Mouse (Mus musculus) bone marrow macrophage, adult 2 months (primary cell): Measurements from ENCODE around the gene Slc38a1. TPM values are rescaled to one million over a fixed set of nuclear protein-coding genes. Genes with fewer than 3 reads are reported as not detected.

Experiments
- H3K27ac ChIP-seq: 2 replicates; pipeline ENCODE4 v1.5.1; 2012; ENCODE audit warnings: low read depth, low read length; ENCODE audit not compliant: insufficient read depth
- H3K4me1 ChIP-seq: 2 replicates; pipeline ENCODE4 v1.6.1; 2012; ENCODE audit warnings: low read length; ENCODE audit not compliant: control insufficient read depth, insufficient read depth
- H3K4me3 ChIP-seq: 2 replicates; pipeline ENCODE4 v1.5.1; 2012; ENCODE audit warnings: mild to moderate bottlenecking, low read length, moderate library complexity; ENCODE audit not compliant: insufficient read depth
- CTCF ChIP-seq: IDR thresholded peaks from 2 replicates; pipeline ENCODE4 v1.5.1; 2012; ENCODE audit warnings: low read depth, mild to moderate bottlenecking, low read length, moderate library complexity
- POLR2A ChIP-seq: IDR thresholded peaks from 2 replicates; pipeline ENCODE4 v1.6.1; 2012; ENCODE audit warnings: mild to moderate bottlenecking, low read depth, low read length, borderline replicate concordance
- polyA plus RNA-seq: library from polyadenylated mRNA; stranded (reverse); fragments of >200 nt; gene quantifications from 2 replicates; pipeline ENCODE4 v1.2.4, GENCODE M21; 2012; ENCODE audit not compliant: missing spikeins, insufficient read depth, insufficient read length

The Slc38a1 gene
- polyA plus RNA-seq, 1 experiment, result 31.5 TPM

GRCm38 (mm10) chr15:96622376-96622775 is 20.3 kb downstream of the Slc38a1 start:
- H3K4me3 ChIP-seq, result no peak overlapping the region
- TF ChIP-seq CTCF (no peak), POLR2A (no peak)
- H3K27ac ChIP-seq, result no peak overlapping the region

GRCm38 (mm10) chr15:96621686-96622085 is 21.0 kb downstream of the Slc38a1 start:
- TF ChIP-seq POLR2A (no peak), CTCF (no peak)
- H3K4me1 ChIP-seq, result peaks cover 14% of the 10 kb centered on the region
- H3K4me3 ChIP-seq, result no peak overlapping the region
- H3K27ac ChIP-seq, result no peak overlapping the region

More at GRCm38 (mm10) chr15:96622376-96622775, 20.3 kb downstream of the Slc38a1 start:
- peaks cover 21% of the 10 kb centered on the region for H3K4me1 ChIP-seq

- TF ChIP-seq CTCF (no peak), POLR2A (no peak)
- H3K4me3 ChIP-seq, result no peak overlapping the region
- no peak overlapping the region for H3K27ac ChIP-seq
- H3K4me1 ChIP-seq, result peaks cover 12% of the 10 kb centered on the region
These were observed 25.2 kb downstream of the Slc38a1 start for GRCm38 (mm10) chr15:96617555-96617954.

- Histone ChIP-seq H3K27ac (no peak overlapping the region), H3K4me3 (no peak overlapping the region), H3K4me1 (no peaks in the 10 kb centered on the region)
- TF ChIP-seq CTCF, result no peak
- no peak for TF ChIP-seq POLR2A
These were observed 34.0 kb downstream of the Slc38a1 start for GRCm38 (mm10) chr15:96608671-96609070.

GRCm38 (mm10) chr15:96607422-96607821 is 35.3 kb downstream of the Slc38a1 start:
- Histone ChIP-seq H3K4me3 (no peak overlapping the region), H3K27ac (no peak overlapping the region)
- no peak for TF ChIP-seq CTCF
- no peak for TF ChIP-seq POLR2A

GRCm38 (mm10) chr15:96604282-96604681 is 38.4 kb downstream of the Slc38a1 start:
- TF ChIP-seq CTCF (no peak), POLR2A (no peak)
- Histone ChIP-seq H3K4me3 (no peak overlapping the region), H3K4me1 (peaks cover under 1% of the 10 kb centered on the region), H3K27ac (no peak overlapping the region)

More at GRCm38 (mm10) chr15:96607422-96607821, 35.3 kb downstream of the Slc38a1 start:
- H3K4me1 ChIP-seq, result no peaks in the 10 kb centered on the region

- Histone ChIP-seq H3K27ac (no peak overlapping the region), H3K4me1 (peaks cover 8% of the 10 kb centered on the region), H3K4me3 (no peak overlapping the region)
- no peak for TF ChIP-seq CTCF
These were observed 40.7 kb downstream of the Slc38a1 start for GRCm38 (mm10) chr15:96602043-96602442.

GRCm38 (mm10) chr15:96599852-96600781 is 42.6 kb downstream of the Slc38a1 start:
- Histone ChIP-seq H3K4me3 (no peak overlapping the region), H3K27ac (no peak overlapping the region), H3K4me1 (peaks cover 21% of the 10 kb centered on the region)
- TF ChIP-seq POLR2A (no peak), CTCF (no peak)

GRCm38 (mm10) chr15:96598888-96599578 is 43.7 kb downstream of the Slc38a1 start:
- H3K4me1 ChIP-seq, result peaks cover 31% of the 10 kb centered on the region
- peak overlapping the region; percentile 26 for H3K27ac ChIP-seq
- H3K4me3 ChIP-seq, result no peak overlapping the region
- no peak for TF ChIP-seq POLR2A
- no peak for TF ChIP-seq CTCF

- H3K27ac ChIP-seq, result no peak overlapping the region
- no peak overlapping the region for H3K4me3 ChIP-seq
- TF ChIP-seq POLR2A, result no peak
- TF ChIP-seq CTCF, result no peak
- H3K4me1 ChIP-seq, result peaks cover 39% of the 10 kb centered on the region
These were observed 45.6 kb downstream of the Slc38a1 start for GRCm38 (mm10) chr15:96597116-96597515.
